Mouse (Mus musculus): ENCODE measurements around the gene Ep300. TPM values are rescaled to one million over a fixed set of nuclear protein-coding genes. Genes with fewer than 3 reads are reported as not detected.

The Ep300 gene
- polyA plus RNA-seq (2016; fragmentation: Nextera tagmentation; extraction: Ambion mirVana), result 17.4 and 20.7 TPM in 2 replicates

GRCm38 (mm10) chr15:81584913-81585745 is at the start of gene Ep300:
Gene Ep300, plus strand, starts transcription at chr15:81585351.
- H3K4me1 ChIP-seq, result peaks cover 24% of the 10 kb centered on the region
- no peaks in the 10 kb centered on the region for H3K9me3 ChIP-seq (replicated peaks)
- H3K36me3 ChIP-seq, result peaks cover 22% of the 10 kb centered on the region
- peak; percentile 99 for DNase-seq (ENCODE audit: low spot score)
- under 1% methylated on average over 56 of the region's 68 CpGs for whole genome bisulfite sequencing
- H3K27me3 ChIP-seq (ENCODE audit: low read depth, poor library complexity, severe bottlenecking), result no peaks in the 10 kb centered on the region
- peak within 1 kb of the TSS; percentile 99 for H3K4me3 ChIP-seq
- peak within 1 kb of the TSS; percentile 100 for H3K27ac ChIP-seq

GRCm38 (mm10) chr15:81535881-81536351 is 49.2 kb upstream of the Ep300 start:
- Histone ChIP-seq H3K27ac (no peak overlapping the region), H3K9me3 (replicated peaks) (no peaks in the 10 kb centered on the region), H3K4me3 (no peak overlapping the region), H3K36me3 (no peaks in the 10 kb centered on the region), H3K4me1 (no peaks in the 10 kb centered on the region), H3K27me3 (ENCODE audit: low read depth, poor library complexity, severe bottlenecking) (no peaks in the 10 kb centered on the region)
- DNase-seq (ENCODE audit: low spot score), result no peak
- 60% methylated on average over 9 of the region's 9 CpGs for WGBS

- 80% methylated on average over 4 of the region's 4 CpGs for WGBS
- no peak for DNase-seq (ENCODE audit: low spot score)
- H3K4me1 ChIP-seq, result no peaks in the 10 kb centered on the region
- H3K27me3 ChIP-seq (ENCODE audit: low read depth, poor library complexity, severe bottlenecking), result no peaks in the 10 kb centered on the region
- no peak overlapping the region for H3K27ac ChIP-seq
- H3K4me3 ChIP-seq, result no peak overlapping the region
- H3K9me3 ChIP-seq (replicated peaks), result no peaks in the 10 kb centered on the region
- H3K36me3 ChIP-seq, result no peaks in the 10 kb centered on the region
Observed at GRCm38 (mm10) chr15:81538149-81538548, 47.0 kb upstream of the Ep300 start.

- DNase-seq (ENCODE audit: low spot score), result no peak
- Histone ChIP-seq H3K4me3 (no peak overlapping the region), H3K36me3 (no peaks in the 10 kb centered on the region), H3K9me3 (replicated peaks) (no peaks in the 10 kb centered on the region), H3K4me1 (no peaks in the 10 kb centered on the region), H3K27ac (no peak overlapping the region), H3K27me3 (ENCODE audit: low read depth, poor library complexity, severe bottlenecking) (no peaks in the 10 kb centered on the region)
- WGBS, result 79% methylated on average over 2 of the region's 2 CpGs
Observed at GRCm38 (mm10) chr15:81539560-81539959, 45.6 kb upstream of the Ep300 start.

GRCm38 (mm10) chr15:81544916-81545315 is 40.2 kb upstream of the Ep300 start:
- no peaks in the 10 kb centered on the region for H3K36me3 ChIP-seq
- H3K9me3 ChIP-seq (replicated peaks), result no peaks in the 10 kb centered on the region
- no peak overlapping the region for H3K4me3 ChIP-seq
- WGBS, result 91% methylated on average over 2 of the region's 2 CpGs
- DNase-seq (ENCODE audit: low spot score), result no peak
- H3K4me1 ChIP-seq, result no peaks in the 10 kb centered on the region
- H3K27ac ChIP-seq, result no peak overlapping the region
- no peaks in the 10 kb centered on the region for H3K27me3 ChIP-seq (ENCODE audit: low read depth, poor library complexity, severe bottlenecking)

- H3K27me3 ChIP-seq (ENCODE audit: low read depth, poor library complexity, severe bottlenecking), result no peaks in the 10 kb centered on the region
- no peaks in the 10 kb centered on the region for H3K9me3 ChIP-seq (replicated peaks)
- no peak for DNase-seq (ENCODE audit: low spot score)
- WGBS, result 89% methylated on average over 5 of the region's 5 CpGs
- H3K4me1 ChIP-seq, result no peaks in the 10 kb centered on the region
- H3K27ac ChIP-seq, result no peak overlapping the region
- H3K36me3 ChIP-seq, result no peaks in the 10 kb centered on the region
- H3K4me3 ChIP-seq, result no peak overlapping the region
Observed at GRCm38 (mm10) chr15:81545387-81546176, 39.6 kb upstream of the Ep300 start.

GRCm38 (mm10) chr15:81553455-81553854 is 31.7 kb upstream of the Ep300 start:
- H3K27ac ChIP-seq, result no peak overlapping the region
- peaks cover 9% of the 10 kb centered on the region for H3K4me1 ChIP-seq
- DNase-seq (ENCODE audit: low spot score), result no peak
- no peaks in the 10 kb centered on the region for H3K27me3 ChIP-seq (ENCODE audit: low read depth, poor library complexity, severe bottlenecking)
- WGBS, result 83% methylated on average over 1 of the region's 1 CpGs
- H3K36me3 ChIP-seq, result no peaks in the 10 kb centered on the region
- H3K4me3 ChIP-seq, result no peak overlapping the region
- H3K9me3 ChIP-seq (replicated peaks), result no peaks in the 10 kb centered on the region

- Histone ChIP-seq H3K9me3 (replicated peaks) (no peaks in the 10 kb centered on the region), H3K4me1 (peaks cover 9% of the 10 kb centered on the region), H3K4me3 (no peak overlapping the region), H3K27me3 (ENCODE audit: low read depth, poor library complexity, severe bottlenecking) (no peaks in the 10 kb centered on the region), H3K27ac (no peak overlapping the region), H3K36me3 (no peaks in the 10 kb centered on the region)
- WGBS, result 48% methylated on average over 18 of the region's 18 CpGs
- peak; percentile 57 for DNase-seq (ENCODE audit: low spot score)
Observed at GRCm38 (mm10) chr15:81554558-81555297, 30.4 kb upstream of the Ep300 start.

GRCm38 (mm10) chr15:81555986-81556385 is 29.2 kb upstream of the Ep300 start:
- no peaks in the 10 kb centered on the region for H3K27me3 ChIP-seq (ENCODE audit: low read depth, poor library complexity, severe bottlenecking)
- DNase-seq (ENCODE audit: low spot score), result no peak
- no peaks in the 10 kb centered on the region for H3K36me3 ChIP-seq
- 72% methylated on average over 3 of the region's 3 CpGs for WGBS
- peaks cover 9% of the 10 kb centered on the region for H3K4me1 ChIP-seq
- no peak overlapping the region for H3K27ac ChIP-seq
- H3K4me3 ChIP-seq, result no peak overlapping the region
- H3K9me3 ChIP-seq (replicated peaks), result no peaks in the 10 kb centered on the region

- H3K36me3 ChIP-seq, result no peaks in the 10 kb centered on the region
- H3K27me3 ChIP-seq (ENCODE audit: low read depth, poor library complexity, severe bottlenecking), result no peaks in the 10 kb centered on the region
- no peaks in the 10 kb centered on the region for H3K9me3 ChIP-seq (replicated peaks)
- H3K27ac ChIP-seq, result no peak overlapping the region
- no peak overlapping the region for H3K4me3 ChIP-seq
- DNase-seq (ENCODE audit: low spot score), result no peak
- H3K4me1 ChIP-seq, result peaks cover 4% of the 10 kb centered on the region; the same call in 1 of the 2 replicates
- 52% methylated on average over 3 of the region's 3 CpGs for WGBS
Observed at GRCm38 (mm10) chr15:81561501-81561900, 23.6 kb upstream of the Ep300 start.

- Histone ChIP-seq H3K9me3 (replicated peaks) (no peaks in the 10 kb centered on the region), H3K36me3 (no peaks in the 10 kb centered on the region), H3K4me1 (peaks cover 4% of the 10 kb centered on the region; the same call in 1 of the 2 replicates), H3K4me3 (no peak overlapping the region), H3K27ac (no peak overlapping the region), H3K27me3 (ENCODE audit: low read depth, poor library complexity, severe bottlenecking) (no peaks in the 10 kb centered on the region)
- 83% methylated on average over 9 of the region's 9 CpGs for WGBS
- DNase-seq (ENCODE audit: low spot score), result no peak
Observed at GRCm38 (mm10) chr15:81561996-81562395, 23.2 kb upstream of the Ep300 start.
